Mouse (Mus musculus) regulatory T cell (primary cell): ENCODE data around the gene Nr1d2.
"Not testable (repeated sequence)": the region's sequence is repeated elsewhere in the genome, so short reads cannot be mapped to it uniquely, and the experiment has no call there.

Experiments used
- in situ Hi-C: fragments of 300-600 bp; cut with MboI, MseI; formaldehyde crosslinking; loops from one replicate; pipeline ENCODE4 v1.15.1; 2025; ENCODE audit warnings: high pct_unique_total_duplicates

Nr1d2 gene

GRCm38 (mm10) chr14:18233981-18234960, 4.7 kb downstream of the Nr1d2 start:
- in situ Hi-C loops, result no loop called here

- in situ Hi-C loops, result no loop called here
These were observed 5.9 kb downstream of the Nr1d2 start for GRCm38 (mm10) chr14:18233076-18233475.

GRCm38 (mm10) chr14:18231866-18232265, 7.1 kb downstream of the Nr1d2 start:
- in situ Hi-C loops, result not testable (repeated sequence)

- in situ Hi-C loops, result not testable (repeated sequence)
These were observed 9.2 kb downstream of the Nr1d2 start for GRCm38 (mm10) chr14:18229751-18230150.

GRCm38 (mm10) chr14:18226181-18226580, 12.7 kb downstream of the Nr1d2 start:
- in situ Hi-C loops, result not testable (repeated sequence)

- in situ Hi-C loops, result not testable (repeated sequence)
These were observed 13.5 kb downstream of the Nr1d2 start for GRCm38 (mm10) chr14:18225431-18225830.

GRCm38 (mm10) chr14:18221977-18222376, 16.9 kb downstream of the Nr1d2 start:
- in situ Hi-C loops, result no loop called here

GRCm38 (mm10) chr14:18217158-18217557, 21.8 kb downstream of the Nr1d2 start:
- in situ Hi-C loops, result no loop called here

GRCm38 (mm10) chr14:18216428-18216827, 22.5 kb downstream of the Nr1d2 start:
- in situ Hi-C loops, result no loop called here

GRCm38 (mm10) chr14:18210795-18211194, 28.1 kb downstream of the Nr1d2 start:
- in situ Hi-C loops, result no loop called here

GRCm38 (mm10) chr14:18204315-18204714, 34.6 kb downstream of the Nr1d2 start:
- in situ Hi-C loops, result not testable (repeated sequence)

- in situ Hi-C loops, result no loop called here
These were observed 37.5 kb downstream of the Nr1d2 start for GRCm38 (mm10) chr14:18201413-18201812.

GRCm38 (mm10) chr14:18186883-18187417, 52.0 kb downstream of the Nr1d2 start:
- in situ Hi-C loops, result loop anchor here (10.0 kb wide), 1 partner anchor 1752 kb away; no protein-coding TSS in a partner anchor

GRCm38 (mm10) chr14:18177531-18177930, 61.4 kb downstream of the Nr1d2 start:
- in situ Hi-C loops, result loop anchor here (5.0 to 10.0 kb wide), 2 partner anchors 513 to 770 kb away; partner anchors contain the start of gene Thrb

- in situ Hi-C loops, result no loop called here
These were observed 71.3 kb downstream of the Nr1d2 start for GRCm38 (mm10) chr14:18167597-18167996.

GRCm38 (mm10) chr14:18167041-18167440, 71.9 kb downstream of the Nr1d2 start:
- in situ Hi-C loops, result no loop called here
